Mouse (Mus musculus): Measurements from ENCODE around the gene Mcrip2.

The Mcrip2 gene

DNA sequence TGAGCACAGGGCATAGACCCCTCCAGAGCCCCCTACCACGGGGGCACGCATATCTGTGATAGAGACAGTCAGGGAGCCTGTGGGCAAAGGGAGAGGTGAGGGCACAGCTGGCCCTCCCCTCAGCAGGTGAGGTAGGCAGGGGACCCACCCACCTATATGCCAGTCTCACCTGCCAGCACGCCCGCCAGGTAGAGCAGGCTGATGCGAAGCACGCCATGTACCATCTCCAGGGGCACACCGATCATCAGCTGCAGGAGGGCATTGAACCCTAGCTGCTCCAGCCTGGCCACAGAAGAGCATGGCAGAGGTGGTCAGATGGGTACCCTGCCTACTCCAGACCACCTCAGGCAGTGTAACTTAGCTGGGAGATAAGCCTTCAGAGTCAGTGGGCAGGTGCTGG is 33.3 kb downstream of the Mcrip2 start:
- DNase-seq (ENCODE audit: extremely low spot score, low spot score): no peak

- DNase-seq (ENCODE audit: extremely low spot score, low spot score): no peak
These were observed 33.9 kb downstream of the Mcrip2 start for GRCm38 (mm10) chr17:25834595-25835222.

GRCm38 (mm10) chr17:25833961-25834594 is 34.5 kb downstream of the Mcrip2 start:
- DNase-seq (ENCODE audit: extremely low spot score, low spot score): no peak

DNA sequence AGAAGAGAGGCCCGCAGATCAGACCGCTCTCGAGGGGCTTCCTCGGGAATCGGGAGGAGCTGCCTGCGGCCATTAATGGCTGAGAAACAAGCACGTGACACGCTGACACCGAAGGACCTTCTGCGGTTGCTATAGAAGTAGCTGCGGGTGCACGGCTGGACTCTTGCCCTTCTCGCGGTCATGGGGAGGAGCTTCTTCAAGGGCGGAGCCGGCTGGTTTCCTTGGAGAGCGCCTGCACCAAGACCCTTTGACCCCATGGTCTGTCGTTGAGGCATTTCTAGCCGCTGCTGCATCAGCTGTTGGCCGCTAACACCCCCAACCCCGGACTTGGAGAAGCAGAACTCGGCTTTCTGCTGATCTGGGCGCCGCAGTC is 35.3 kb downstream of the Mcrip2 start, which contains the start of gene Stub1:
Gene Stub1 (minus strand): TSS at position 114 of the 373 bp plus-strand sequence.
- no peak for DNase-seq (ENCODE audit: extremely low spot score, low spot score)

GRCm38 (mm10) chr17:25832436-25833290 is 35.9 kb downstream of the Mcrip2 start:
- peak; percentile 100 for DNase-seq (ENCODE audit: extremely low spot score, low spot score)

GRCm38 (mm10) chr17:25831451-25832281 is 36.9 kb downstream of the Mcrip2 start:
- peak; percentile 33 for DNase-seq (ENCODE audit: extremely low spot score, low spot score)

GRCm38 (mm10) chr17:25830806-25831431 is 37.6 kb downstream of the Mcrip2 start:
- DNase-seq (ENCODE audit: extremely low spot score, low spot score): no peak

DNA sequence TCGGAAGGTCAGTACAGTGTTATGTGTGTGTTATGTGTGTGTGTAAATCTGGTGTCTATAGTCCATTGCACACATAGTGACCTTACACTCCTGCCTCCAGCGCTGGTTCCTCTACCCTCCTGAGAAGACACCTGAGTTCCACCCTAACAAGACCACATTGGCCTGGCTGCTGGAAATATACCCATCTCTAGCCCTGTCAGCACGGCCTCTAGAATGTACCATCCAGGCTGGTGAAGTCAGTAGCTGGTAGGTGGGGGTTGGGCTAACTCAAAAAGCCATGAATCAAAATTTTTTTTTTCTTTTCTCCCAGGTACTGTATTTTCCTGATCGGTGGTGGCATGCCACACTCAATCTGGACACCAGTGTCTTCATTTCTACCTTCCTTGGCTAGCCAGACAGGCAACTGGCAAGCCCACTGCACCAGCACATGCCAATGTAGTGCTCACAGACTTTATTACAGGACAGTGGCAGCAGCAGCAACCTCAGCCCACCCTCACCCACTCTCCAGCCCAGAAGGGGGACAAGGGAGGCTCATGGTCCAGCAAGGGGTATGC is 38.3 kb downstream of the Mcrip2 start:
- no peak for DNase-seq (ENCODE audit: extremely low spot score, low spot score)

GRCm38 (mm10) chr17:25829558-25830017 is 39.0 kb downstream of the Mcrip2 start:
- peak; percentile 45 for DNase-seq (ENCODE audit: extremely low spot score, low spot score)

DNA sequence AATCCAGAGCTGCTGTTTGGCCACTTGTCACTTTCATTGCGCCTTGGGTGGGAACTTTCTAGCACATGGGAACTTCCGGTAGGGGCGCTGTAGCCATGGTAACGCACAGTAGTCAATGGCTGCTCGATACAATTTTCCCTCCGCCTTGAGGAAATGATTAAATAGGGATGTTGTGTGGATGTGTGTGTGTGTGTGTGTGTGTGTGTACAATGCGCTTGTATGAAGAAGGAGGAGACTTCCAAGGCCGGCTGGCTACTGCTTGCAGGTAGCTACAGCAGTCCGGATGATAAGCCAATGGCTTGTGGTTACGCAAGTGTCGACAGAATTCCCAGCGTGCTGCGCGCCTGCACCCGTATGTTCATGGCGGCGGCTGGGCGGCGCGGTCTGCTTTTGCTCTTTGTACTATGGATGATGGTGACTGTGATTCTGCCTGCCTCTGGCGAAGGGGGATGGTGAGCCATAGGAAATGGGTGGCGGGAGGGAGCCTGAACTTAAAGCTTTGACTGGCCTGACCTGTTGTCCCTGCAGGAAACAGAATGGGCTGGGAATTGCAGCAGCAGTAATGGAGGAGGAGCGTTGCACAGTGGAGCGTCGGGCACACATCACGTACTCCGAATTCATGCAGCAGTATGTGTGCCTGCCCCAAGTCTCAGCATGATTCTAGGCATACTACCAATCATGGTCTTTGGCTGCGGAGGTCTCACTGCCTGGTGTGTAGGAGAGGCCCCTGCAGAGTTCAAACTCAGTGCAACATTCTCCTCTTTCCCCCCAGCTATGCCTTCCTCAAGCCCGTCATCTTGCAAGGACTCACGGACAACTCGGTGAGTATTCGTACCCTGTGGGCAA is 39.6 kb downstream of the Mcrip2 start, which contains the start of gene Jmjd8:
Gene Jmjd8 (plus strand): TSS at position 156 of the 846 bp plus-strand sequence.
- DNase-seq (ENCODE audit: extremely low spot score, low spot score): peak; percentile 87

- DNase-seq (ENCODE audit: extremely low spot score, low spot score): peak; percentile 38
These were observed 40.4 kb downstream of the Mcrip2 start for GRCm38 (mm10) chr17:25828223-25828594.

- no peak for DNase-seq (ENCODE audit: extremely low spot score, low spot score)
These were observed 40.9 kb downstream of the Mcrip2 start for GRCm38 (mm10) chr17:25827546-25828222.

- DNase-seq (ENCODE audit: extremely low spot score, low spot score): no peak
These were observed 41.6 kb downstream of the Mcrip2 start for GRCm38 (mm10) chr17:25827011-25827410.

DNA sequence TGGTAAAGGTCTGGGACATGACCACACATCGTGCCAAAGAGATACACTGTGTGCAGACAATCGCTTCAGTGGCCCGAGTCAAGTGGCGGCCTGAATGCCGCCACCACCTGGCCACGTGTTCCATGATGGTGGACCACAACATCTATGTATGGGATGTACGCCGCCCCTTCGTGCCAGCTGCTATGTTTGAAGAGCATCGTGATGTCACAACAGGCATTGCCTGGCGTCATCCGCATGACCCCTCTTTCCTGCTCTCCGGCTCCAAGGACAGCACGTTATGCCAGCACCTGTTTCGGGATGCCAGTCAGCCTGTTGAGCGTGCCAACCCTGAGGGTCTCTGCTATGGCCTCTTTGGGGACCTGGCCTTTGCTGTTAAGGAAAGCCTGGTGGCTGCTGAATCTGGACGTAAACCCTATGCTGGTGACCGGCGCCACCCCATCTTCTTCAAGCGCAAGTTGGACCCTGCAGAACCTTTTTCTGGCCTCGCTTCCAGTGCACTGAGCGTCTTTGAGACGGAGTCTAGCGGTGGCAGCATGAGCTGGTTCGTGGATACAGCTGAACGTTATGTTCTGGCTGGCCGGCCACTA is 42.5 kb downstream of the Mcrip2 start:
- DNase-seq (ENCODE audit: extremely low spot score, low spot score): no peak

- no peak for DNase-seq (ENCODE audit: extremely low spot score, low spot score)
These were observed 43.3 kb downstream of the Mcrip2 start for GRCm38 (mm10) chr17:25825311-25825710.

DNA sequence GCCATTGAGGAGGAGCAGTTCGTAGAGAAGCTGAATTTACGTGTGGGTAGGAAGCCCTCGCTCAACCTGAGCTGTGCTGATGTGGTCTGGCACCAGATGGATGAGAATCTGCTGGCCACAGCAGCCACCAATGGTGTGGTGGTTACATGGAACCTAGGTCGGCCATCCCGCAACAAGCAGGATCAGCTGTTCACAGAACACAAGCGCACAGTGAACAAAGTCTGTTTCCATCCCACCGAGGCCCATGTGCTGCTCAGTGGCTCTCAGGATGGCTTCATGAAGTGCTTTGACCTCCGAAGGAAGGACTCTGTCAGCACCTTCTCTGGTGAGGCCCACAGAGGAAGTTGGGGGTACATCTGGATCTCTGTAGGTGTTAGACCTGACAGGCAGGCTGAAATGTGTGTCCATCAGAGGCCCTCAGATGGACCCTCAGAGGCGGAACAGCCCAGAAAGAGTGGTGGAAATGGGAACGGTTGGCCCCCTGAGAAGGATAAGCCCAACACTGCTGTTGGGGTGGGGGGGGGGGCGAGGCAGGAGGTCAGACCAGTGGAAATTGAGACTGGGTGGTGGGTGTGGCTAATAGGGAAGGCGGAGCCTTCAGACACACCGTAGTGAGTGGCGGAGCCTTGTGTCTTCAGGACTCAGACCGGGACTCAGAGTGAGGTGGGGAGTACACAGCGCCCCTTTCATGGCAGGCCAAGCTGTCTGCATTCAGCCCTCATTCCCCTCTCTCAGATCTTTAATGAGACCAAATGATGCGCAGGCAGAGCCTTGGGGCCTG is 44.0 kb downstream of the Mcrip2 start:
- DNase-seq (ENCODE audit: extremely low spot score, low spot score): no peak

DNA sequence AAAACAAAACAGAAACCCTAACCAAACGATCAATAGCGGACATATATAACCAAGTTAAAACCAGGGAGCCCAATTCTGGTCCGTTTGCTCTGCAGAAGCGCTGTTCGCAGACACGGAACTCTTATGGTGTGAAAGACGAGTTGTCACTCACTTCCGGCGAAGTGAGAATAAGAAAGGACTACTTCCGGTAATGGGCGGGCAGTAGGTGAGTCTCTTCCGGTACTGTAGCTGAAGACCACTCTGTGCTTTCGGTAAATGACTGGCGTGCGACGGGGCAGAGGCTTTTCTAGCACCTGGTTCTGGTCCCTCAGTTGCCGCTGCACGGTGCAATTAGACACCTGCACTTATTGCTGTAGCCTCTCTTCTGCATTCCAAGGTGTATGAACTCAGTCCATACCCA is 45.1 kb downstream of the Mcrip2 start, which contains the start of gene Wdr24:
Gene Wdr24 (plus strand): TSS at position 176 of the 400 bp plus-strand sequence.
- peak; percentile 65 for DNase-seq (ENCODE audit: extremely low spot score, low spot score)
